Mouse (Mus musculus): Measurements from ENCODE around the gene Klhl42. TPM values are rescaled to one million over a fixed set of nuclear protein-coding genes. Genes with fewer than 3 reads are reported as not detected.

The Klhl42 gene
- polyA plus RNA-seq (2015; fragmentation: Nextera tagmentation; extraction: Ambion mirVana) = 2.1 and 3.0 TPM in 2 replicates

GRCm38 (mm10) chr6:147091136-147092120, at the start of gene Klhl42:
Gene Klhl42, plus strand, starts transcription at chr6:147091379.

DNA sequence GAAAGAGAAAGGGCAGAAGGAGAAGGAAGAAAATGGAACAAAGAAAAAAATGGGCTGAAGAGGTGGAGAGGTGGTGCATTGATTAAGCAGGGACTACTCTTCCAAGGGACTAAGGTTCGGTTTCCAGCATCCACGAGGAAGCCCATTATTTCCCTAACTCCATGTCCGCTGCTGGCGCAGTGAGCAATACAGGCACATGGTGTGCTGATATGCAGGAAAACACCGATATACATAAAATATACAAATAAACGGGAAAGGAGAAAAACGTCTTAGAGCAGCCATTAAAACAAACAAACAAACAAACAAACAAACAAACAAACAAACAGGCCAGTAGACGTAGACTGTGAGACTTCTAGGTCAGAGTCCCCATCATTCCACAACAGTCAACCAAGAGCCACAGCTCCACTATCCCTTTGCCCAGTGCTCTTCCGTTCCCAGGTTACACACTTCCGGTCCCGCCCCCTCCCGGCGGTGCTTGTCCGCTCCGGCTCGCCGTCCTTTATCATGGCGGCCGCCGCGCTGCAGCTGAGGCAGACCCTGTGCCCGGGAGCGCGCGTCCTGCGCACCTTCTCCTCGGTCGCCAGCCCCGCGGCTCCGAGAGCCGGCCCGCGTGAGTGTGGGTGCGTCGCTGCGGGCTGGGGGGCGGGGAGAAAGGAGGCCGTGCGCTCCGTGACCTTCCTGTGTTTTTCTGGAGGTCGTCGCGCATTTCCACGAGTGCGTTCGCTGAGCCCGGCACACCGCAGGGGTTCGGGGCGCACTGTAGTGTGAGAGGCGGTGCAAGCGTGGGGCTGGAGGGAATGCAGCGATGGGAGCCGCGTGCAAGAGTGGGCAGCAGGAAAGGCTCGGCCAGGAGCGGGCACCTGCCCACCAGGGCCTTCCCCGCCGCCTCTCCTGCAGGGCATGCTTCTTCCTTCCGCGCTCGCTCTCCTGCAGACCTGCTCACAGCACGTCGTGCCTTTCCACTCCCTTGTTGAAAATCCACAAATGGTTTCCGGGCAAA, 48.6 kb upstream of the Klhl42 start, which contains the start of gene Mrps35:
Mrps35 (plus strand) TSS at position 474 of the 1,000 bp plus-strand sequence.

DNA sequence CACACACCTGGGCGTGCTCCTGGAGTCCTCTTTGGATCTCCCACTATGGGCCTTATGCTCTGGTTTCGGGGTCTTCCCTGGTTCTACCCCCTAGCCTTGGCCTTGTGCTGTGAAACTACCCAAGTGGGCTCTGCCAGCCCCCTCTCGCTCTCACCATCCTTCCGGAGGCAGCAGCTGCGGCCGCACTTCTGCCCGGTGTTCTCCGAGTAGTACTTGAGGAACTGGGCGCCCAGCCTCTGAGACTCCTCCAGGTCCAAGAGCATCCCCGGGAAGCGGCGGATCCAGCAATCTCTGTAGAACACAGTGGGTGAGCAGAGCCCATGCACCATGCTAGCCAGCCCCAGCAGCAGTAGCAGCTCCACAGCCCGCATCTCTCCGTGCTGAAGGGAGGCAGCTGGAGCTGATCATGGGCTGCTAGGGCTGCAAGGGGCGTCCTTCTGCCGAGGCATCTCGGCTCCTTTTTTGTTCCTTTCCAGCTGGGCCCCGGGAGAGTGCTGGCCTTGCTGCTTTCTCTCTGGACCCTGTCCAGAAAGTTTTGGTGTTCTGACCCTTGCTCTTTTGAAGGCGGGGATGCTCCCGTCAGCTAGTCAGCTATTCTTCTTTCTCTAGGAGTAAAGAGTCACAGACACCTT, 4.5 kb upstream of the Klhl42 start, which contains the start of gene Mansc4:
Mansc4 (minus strand) TSS at position 439 of the 632 bp plus-strand sequence.

Other genes starting within 250 kb of the Klhl42 start
- not detected in 2 replicates for gene Smco2, start 241.3 kb upstream of the Klhl42 start, polyA plus RNA-seq (2015; fragmentation: Nextera tagmentation; extraction: Ambion mirVana)
- gene Ppfibp1, start 202.9 kb upstream of the Klhl42 start, polyA plus RNA-seq (2015; fragmentation: Nextera tagmentation; extraction: Ambion mirVana) = 21.9 and 22.3 TPM in 2 replicates
- gene 1700034J05Rik, start 137.0 kb upstream of the Klhl42 start, polyA plus RNA-seq (2015; fragmentation: Nextera tagmentation; extraction: Ambion mirVana) = 0.08 and 0.17 TPM in 2 replicates
- gene Rep15, start 58.8 kb upstream of the Klhl42 start, polyA plus RNA-seq (2015; fragmentation: Nextera tagmentation; extraction: Ambion mirVana) = 0.58 and 0.63 TPM in 2 replicates
- 67.0 and 70.6 TPM in 2 replicates for gene Mrps35, start 48.6 kb upstream of the Klhl42 start, polyA plus RNA-seq (2015; fragmentation: Nextera tagmentation; extraction: Ambion mirVana)
- 0.57 and 1.2 TPM in 2 replicates for gene Mansc4, start 4.3 kb upstream of the Klhl42 start, polyA plus RNA-seq (2015; fragmentation: Nextera tagmentation; extraction: Ambion mirVana)
- gene Pthlh, start 172.8 kb downstream of the Klhl42 start, polyA plus RNA-seq (2015; fragmentation: Nextera tagmentation; extraction: Ambion mirVana) = 0.25 and 0.31 TPM in 2 replicates